Mouse (Mus musculus): Measurements from ENCODE around the gene Fam170b. TPM values are rescaled to one million over a fixed set of nuclear protein-coding genes. Genes with fewer than 3 reads are reported as not detected.

The Fam170b gene
- total RNA-seq, 1 experiment = 0.13 TPM

DNA sequence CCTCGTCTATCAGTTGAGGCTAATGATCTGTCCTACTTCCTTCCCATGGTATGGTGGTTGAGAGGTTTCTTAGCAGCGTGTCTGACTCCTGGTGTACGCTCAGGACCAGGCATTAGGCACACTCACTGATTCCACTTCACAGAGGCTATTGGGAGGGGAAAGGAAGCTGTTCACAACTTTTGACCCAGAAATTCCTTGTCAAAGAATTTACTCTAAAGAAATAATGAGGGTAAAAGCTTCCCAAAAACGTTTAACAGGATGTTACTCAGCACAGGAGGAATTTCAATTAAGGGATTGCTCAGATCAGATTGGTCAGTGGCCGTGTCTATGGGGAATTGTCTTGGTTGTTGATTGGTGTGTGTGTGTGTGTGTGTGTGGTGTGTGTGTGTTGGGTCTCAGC, 46.1 kb upstream of the Fam170b start:
- Histone ChIP-seq H3K36me3 (ENCODE audit: control insufficient read depth, insufficient read depth, low read length, poor library complexity, severe bottlenecking) (no peaks in the 10 kb centered on the region), H3K9me3 (ENCODE audit: control insufficient read depth, insufficient read depth, low read depth, low read length) (no peaks in the 10 kb centered on the region), H3K4me1 (ENCODE audit: control insufficient read depth in 2 of 2, insufficient read depth in 2 of 2, low read length in 2 of 2, poor library complexity in 1 of 2) (no peaks in the 10 kb centered on the region), H3K9ac (ENCODE audit: insufficient read depth, low read depth, low read length, poor library complexity, severe bottlenecking) (no peak overlapping the region), H3K27ac (ENCODE audit: insufficient read depth, low read depth, low read length, poor library complexity, severe bottlenecking) (no peak overlapping the region), H3K4me3 (ENCODE audit: insufficient read depth in 1 of 2, low read depth in 1 of 2, low read length in 2 of 2, poor library complexity in 1 of 2, severe bottlenecking in 1 of 2) (no peak overlapping the region)
- no peak for DNase-seq (ENCODE audit: low read depth, low spot score)
- no peak for TF ChIP-seq MAFK (IDR thresholded peaks at IDR 0.05; ENCODE audit: insufficient read depth, low read depth, low read length)
- in situ Hi-C loops (cut with MboI; ENCODE audit: low sequenced_read_pairs in 2 of 2, unreplicated experiment in 2 of 2) = no loop called here

DNA sequence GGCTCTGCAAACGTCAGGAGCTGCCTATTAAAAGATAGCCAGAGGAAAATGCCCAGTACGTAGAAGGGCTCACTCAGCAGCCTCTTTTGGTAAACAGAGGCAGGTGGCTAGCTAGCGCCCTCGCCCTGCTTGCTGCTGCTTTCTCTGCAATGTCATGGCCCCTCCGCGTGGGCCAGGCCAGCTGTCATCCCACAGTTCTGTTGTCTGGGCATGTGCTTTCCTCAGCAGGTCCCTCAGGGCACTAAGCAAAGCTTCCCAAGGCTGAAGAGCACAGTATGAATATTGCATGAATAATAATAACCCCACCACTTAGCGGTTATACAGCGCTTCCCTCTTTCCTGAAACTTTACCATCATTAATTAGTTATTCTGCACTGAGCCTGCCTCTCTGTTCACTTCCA, 37.4 kb upstream of the Fam170b start:
- no peak for DNase-seq (ENCODE audit: low read depth, low spot score)
- Histone ChIP-seq H3K4me3 (ENCODE audit: insufficient read depth in 1 of 2, low read depth in 1 of 2, low read length in 2 of 2, poor library complexity in 1 of 2, severe bottlenecking in 1 of 2) (no peak overlapping the region), H3K36me3 (ENCODE audit: control insufficient read depth, insufficient read depth, low read length, poor library complexity, severe bottlenecking) (no peaks in the 10 kb centered on the region; the same call in 1 of the 2 replicates), H3K27ac (ENCODE audit: insufficient read depth, low read depth, low read length, poor library complexity, severe bottlenecking) (no peak overlapping the region), H3K9ac (ENCODE audit: insufficient read depth, low read depth, low read length, poor library complexity, severe bottlenecking) (no peak overlapping the region), H3K9me3 (ENCODE audit: control insufficient read depth, insufficient read depth, low read depth, low read length) (no peaks in the 10 kb centered on the region), H3K4me1 (ENCODE audit: control insufficient read depth in 2 of 2, insufficient read depth in 2 of 2, low read length in 2 of 2, poor library complexity in 1 of 2) (peaks cover 0 to 5% of the 10 kb centered on the region in 2 experiments; a peak in 1 of 4 replicates)
- in situ Hi-C loops (cut with MboI; ENCODE audit: low sequenced_read_pairs in 2 of 2, unreplicated experiment in 2 of 2) = no loop called here
- TF ChIP-seq CHD2 (IDR thresholded peaks at IDR 0.05; ENCODE audit: low read depth, low read length) = no peak

DNA sequence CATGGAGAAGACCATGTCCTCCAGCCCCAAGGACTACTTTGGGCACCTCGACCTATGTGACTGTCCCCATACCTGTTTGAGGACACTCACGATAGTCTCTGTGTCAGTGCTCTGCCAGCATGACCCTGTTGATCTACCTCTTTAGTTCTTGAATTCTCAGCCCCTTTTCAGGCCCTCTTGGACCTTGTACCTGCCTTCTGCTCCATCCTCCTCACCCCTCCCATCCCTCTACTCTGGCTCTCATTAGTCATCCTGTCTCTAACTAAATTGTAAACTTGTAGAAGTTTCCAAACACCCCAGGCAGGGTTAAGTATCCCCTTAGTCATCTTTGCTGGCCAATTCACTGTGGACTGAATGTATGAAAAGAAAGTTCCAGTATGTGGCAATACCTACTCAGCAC, 36.0 kb upstream of the Fam170b start:
- no peaks in the 10 kb centered on the region for H3K9me3 ChIP-seq (ENCODE audit: control insufficient read depth, insufficient read depth, low read depth, low read length)
- in situ Hi-C loops (cut with MboI; ENCODE audit: low sequenced_read_pairs in 2 of 2, unreplicated experiment in 2 of 2) = no loop called here
- H3K4me1 ChIP-seq (ENCODE audit: control insufficient read depth in 2 of 2, insufficient read depth in 2 of 2, low read length in 2 of 2, poor library complexity in 1 of 2) = peaks cover 0 to 6% of the 10 kb centered on the region in 2 experiments; a peak in 1 of 4 replicates
- H3K36me3 ChIP-seq (ENCODE audit: control insufficient read depth, insufficient read depth, low read length, poor library complexity, severe bottlenecking) = no peaks in the 10 kb centered on the region; the same call in 1 of the 2 replicates
- H3K27ac ChIP-seq (ENCODE audit: insufficient read depth, low read depth, low read length, poor library complexity, severe bottlenecking) = no peak overlapping the region
- no peak for DNase-seq (ENCODE audit: low read depth, low spot score)
- no peak overlapping the region for H3K9ac ChIP-seq (ENCODE audit: insufficient read depth, low read depth, low read length, poor library complexity, severe bottlenecking)
- TF ChIP-seq MAFK (IDR thresholded peaks at IDR 0.05; ENCODE audit: insufficient read depth, low read depth, low read length) = no peak
- TF ChIP-seq HCFC1 (IDR thresholded peaks at IDR 0.05; ENCODE audit: borderline replicate concordance, insufficient read depth, low read length) = no peak
- no peak for TF ChIP-seq ZNF384 (IDR thresholded peaks at IDR 0.05; ENCODE audit: low read depth, low read length)
- H3K4me3 ChIP-seq (ENCODE audit: insufficient read depth in 1 of 2, low read depth in 1 of 2, low read length in 2 of 2, poor library complexity in 1 of 2, severe bottlenecking in 1 of 2) = no peak overlapping the region

DNA sequence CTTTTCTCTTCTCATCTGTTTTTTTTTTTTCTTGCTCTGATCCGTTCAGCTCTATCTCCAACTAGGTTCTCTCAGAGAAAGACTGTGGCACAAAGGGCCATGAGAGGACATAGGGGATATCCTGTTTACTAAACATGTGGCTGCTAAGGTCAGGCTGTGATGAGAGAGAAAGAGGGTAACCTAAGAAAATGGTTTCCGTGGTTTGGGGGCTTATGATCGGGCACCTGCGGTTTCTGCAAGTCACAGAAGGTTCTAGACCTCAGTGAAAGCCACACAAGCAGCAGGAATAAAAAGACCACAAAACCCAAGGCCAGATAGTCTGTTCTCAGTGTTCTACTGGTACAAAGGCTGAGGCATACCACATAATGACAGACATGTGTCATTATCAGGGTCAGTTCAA, 35.4 kb upstream of the Fam170b start:
- Histone ChIP-seq H3K27ac (ENCODE audit: insufficient read depth, low read depth, low read length, poor library complexity, severe bottlenecking) (no peak overlapping the region), H3K36me3 (ENCODE audit: control insufficient read depth, insufficient read depth, low read length, poor library complexity, severe bottlenecking) (no peaks in the 10 kb centered on the region; the same call in 1 of the 2 replicates), H3K9ac (ENCODE audit: insufficient read depth, low read depth, low read length, poor library complexity, severe bottlenecking) (no peak overlapping the region), H3K4me3 (ENCODE audit: insufficient read depth in 1 of 2, low read depth in 1 of 2, low read length in 2 of 2, poor library complexity in 1 of 2, severe bottlenecking in 1 of 2) (no peak overlapping the region), H3K4me1 (ENCODE audit: control insufficient read depth in 2 of 2, insufficient read depth in 2 of 2, low read length in 2 of 2, poor library complexity in 1 of 2) (peaks cover 0 to 6% of the 10 kb centered on the region in 2 experiments; a peak in 1 of 4 replicates), H3K9me3 (ENCODE audit: control insufficient read depth, insufficient read depth, low read depth, low read length) (no peaks in the 10 kb centered on the region)
- DNase-seq (ENCODE audit: low read depth, low spot score) = no peak
- TF ChIP-seq ZNF384 (IDR thresholded peaks at IDR 0.05; ENCODE audit: low read depth, low read length) (no peak), CHD2 (IDR thresholded peaks at IDR 0.05; ENCODE audit: low read depth, low read length) (no peak), ZC3H11A (IDR thresholded peaks at IDR 0.05; ENCODE audit: borderline replicate concordance, low read depth, low read length) (no peak), MAFK (IDR thresholded peaks at IDR 0.05; ENCODE audit: insufficient read depth, low read depth, low read length) (no peak), HCFC1 (IDR thresholded peaks at IDR 0.05; ENCODE audit: borderline replicate concordance, insufficient read depth, low read length) (no peak)
- in situ Hi-C loops (cut with MboI; ENCODE audit: low sequenced_read_pairs in 2 of 2, unreplicated experiment in 2 of 2) = no loop called here

DNA sequence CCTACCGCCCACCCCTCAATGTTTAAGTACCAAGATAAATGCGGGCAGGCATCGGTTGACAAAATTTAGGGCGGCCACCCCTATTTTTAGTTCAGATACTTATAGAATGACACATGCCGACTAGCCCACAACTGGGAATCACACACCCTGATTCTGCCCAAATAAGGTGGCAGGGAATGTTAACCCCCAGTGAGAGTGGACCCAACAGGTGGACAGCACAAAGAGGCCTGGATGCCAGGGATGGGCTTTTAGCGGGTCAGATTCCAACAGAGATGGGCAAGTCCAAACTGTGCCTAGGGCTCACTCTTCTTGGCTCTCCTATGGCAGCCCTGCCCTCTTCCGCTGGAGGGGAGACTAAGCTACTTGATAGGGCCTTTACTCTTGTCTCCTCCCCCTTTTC, 33.7 kb upstream of the Fam170b start:
- Histone ChIP-seq H3K36me3 (ENCODE audit: control insufficient read depth, insufficient read depth, low read length, poor library complexity, severe bottlenecking) (no peaks in the 10 kb centered on the region; the same call in 1 of the 2 replicates), H3K9me3 (ENCODE audit: control insufficient read depth, insufficient read depth, low read depth, low read length) (no peaks in the 10 kb centered on the region), H3K4me1 (ENCODE audit: control insufficient read depth in 2 of 2, insufficient read depth in 2 of 2, low read length in 2 of 2, poor library complexity in 1 of 2) (peaks cover 0 to 6% of the 10 kb centered on the region in 2 experiments; a peak in 1 of 4 replicates), H3K4me3 (ENCODE audit: insufficient read depth in 1 of 2, low read depth in 1 of 2, low read length in 2 of 2, poor library complexity in 1 of 2, severe bottlenecking in 1 of 2) (no peak overlapping the region), H3K27ac (ENCODE audit: insufficient read depth, low read depth, low read length, poor library complexity, severe bottlenecking) (no peak overlapping the region), H3K9ac (ENCODE audit: insufficient read depth, low read depth, low read length, poor library complexity, severe bottlenecking) (no peak overlapping the region)
- in situ Hi-C loops (cut with MboI; ENCODE audit: low sequenced_read_pairs in 2 of 2, unreplicated experiment in 2 of 2) = no loop called here
- TF ChIP-seq ZNF384 (IDR thresholded peaks at IDR 0.05; ENCODE audit: low read depth, low read length) (no peak), MAFK (IDR thresholded peaks at IDR 0.05; ENCODE audit: insufficient read depth, low read depth, low read length) (no peak), CHD2 (IDR thresholded peaks at IDR 0.05; ENCODE audit: low read depth, low read length) (no peak), HCFC1 (IDR thresholded peaks at IDR 0.05; ENCODE audit: borderline replicate concordance, insufficient read depth, low read length) (no peak), ZC3H11A (IDR thresholded peaks at IDR 0.05; ENCODE audit: borderline replicate concordance, low read depth, low read length) (no peak)
- no peak for DNase-seq (ENCODE audit: low read depth, low spot score)

Measured in ES-E14 (cell line).